Mouse (Mus musculus) kidney, adult 9 months (tissue): Measurements from ENCODE around the gene Tfap2a.

Experiments
- DNase-seq: peaks from one replicate; pipeline ENCODE4 v3.0.0; 2022

Gene Tfap2a

GRCm38 (mm10) chr13:40733542-40734151 lies 4.5 kb downstream of the Tfap2a start:
- no peak for DNase-seq

- no peak for DNase-seq
Observed at GRCm38 (mm10) chr13:40732816-40733541, 5.2 kb downstream of the Tfap2a start.

GRCm38 (mm10) chr13:40732085-40732484 lies 6.1 kb downstream of the Tfap2a start:
- no peak for DNase-seq

GRCm38 (mm10) chr13:40731179-40731841 lies 6.9 kb downstream of the Tfap2a start:
- DNase-seq: no peak

GRCm38 (mm10) chr13:40730651-40731178 lies 7.5 kb downstream of the Tfap2a start:
- no peak for DNase-seq

GRCm38 (mm10) chr13:40729592-40730431 lies 8.4 kb downstream of the Tfap2a start:
- no peak for DNase-seq

GRCm38 (mm10) chr13:40729037-40729436 lies 9.1 kb downstream of the Tfap2a start:
- DNase-seq: no peak

- DNase-seq: no peak
Observed at GRCm38 (mm10) chr13:40728626-40728990, 9.6 kb downstream of the Tfap2a start.

GRCm38 (mm10) chr13:40727731-40728625 lies 10.2 kb downstream of the Tfap2a start:
- peak; percentile 44 for DNase-seq

GRCm38 (mm10) chr13:40725924-40726323 lies 12.3 kb downstream of the Tfap2a start:
- no peak for DNase-seq

GRCm38 (mm10) chr13:40723598-40723920 lies 14.6 kb downstream of the Tfap2a start:
- DNase-seq: no peak

- peak; percentile 80 for DNase-seq
Observed at GRCm38 (mm10) chr13:40722741-40723597, 15.2 kb downstream of the Tfap2a start.

GRCm38 (mm10) chr13:40719741-40720082 lies 18.5 kb downstream of the Tfap2a start:
- no peak for DNase-seq

GRCm38 (mm10) chr13:40719066-40719740 lies 19.0 kb downstream of the Tfap2a start:
- DNase-seq: no peak

- no peak for DNase-seq
Observed at GRCm38 (mm10) chr13:40716771-40717716, 21.1 kb downstream of the Tfap2a start.

GRCm38 (mm10) chr13:40714531-40714930 lies 23.6 kb downstream of the Tfap2a start:
- DNase-seq: no peak

GRCm38 (mm10) chr13:40713681-40714080 lies 24.5 kb downstream of the Tfap2a start:
- DNase-seq: no peak

- DNase-seq: no peak
Observed at GRCm38 (mm10) chr13:40713241-40713640, 24.9 kb downstream of the Tfap2a start.

GRCm38 (mm10) chr13:40712526-40712832 lies 25.7 kb downstream of the Tfap2a start:
- no peak for DNase-seq
